Mouse (Mus musculus): ENCODE data around the gene Vmn1r58.
"Not testable (repeated sequence)": the region's sequence is repeated elsewhere in the genome, so short reads cannot be mapped to it uniquely, and the experiment has no call there.

Gene Vmn1r58

DNA sequence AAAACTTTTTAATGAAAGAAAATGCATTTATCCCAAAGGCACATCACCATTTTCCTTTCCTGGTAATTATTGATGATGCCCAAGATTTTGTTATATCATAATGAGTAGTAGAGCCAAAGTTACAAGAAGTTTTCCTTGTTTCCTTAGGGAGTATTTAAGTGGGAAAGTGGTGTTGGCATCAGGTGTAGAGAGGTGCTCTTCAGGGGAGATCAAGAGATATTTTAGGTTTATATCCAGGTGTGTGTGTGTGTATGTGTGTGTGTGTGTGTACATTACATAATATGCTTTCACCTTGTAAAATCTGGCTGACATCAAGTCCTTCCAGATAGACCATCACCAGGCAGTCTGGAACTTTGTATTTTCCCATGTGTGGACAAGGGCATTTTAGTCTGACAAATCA, at the start of gene Vmn1r58:
Vmn1r58 (minus strand) TSS at position 101 of the 400 bp plus-strand sequence.
- in situ Hi-C loops (cut with MboI, MseI), result not testable (repeated sequence)

DNA sequence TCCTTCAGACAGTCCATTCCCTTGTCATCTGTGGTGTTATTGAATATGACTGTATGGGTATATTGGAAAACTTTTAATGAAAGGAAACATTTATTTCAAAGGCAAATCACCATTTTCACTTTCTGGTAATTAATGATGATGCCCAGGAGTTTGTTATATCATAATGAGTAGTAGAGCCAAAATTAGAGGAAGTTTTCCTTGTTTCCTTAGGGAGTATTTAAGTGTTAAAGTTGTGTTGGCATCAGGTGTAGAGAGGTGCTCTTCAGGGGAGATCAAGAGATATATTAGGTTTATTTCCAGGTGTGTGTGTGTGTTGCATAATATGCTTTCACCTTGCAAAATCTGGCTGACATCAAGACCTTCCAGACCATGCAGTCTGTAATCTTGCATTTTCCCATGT, 43.5 kb upstream of the Vmn1r58 start, which contains the start of gene Vmn1r59:
Vmn1r59 (minus strand) TSS at position 101 of the 400 bp plus-strand sequence.
- in situ Hi-C loops (cut with MboI, MseI), result no loop called here

DNA sequence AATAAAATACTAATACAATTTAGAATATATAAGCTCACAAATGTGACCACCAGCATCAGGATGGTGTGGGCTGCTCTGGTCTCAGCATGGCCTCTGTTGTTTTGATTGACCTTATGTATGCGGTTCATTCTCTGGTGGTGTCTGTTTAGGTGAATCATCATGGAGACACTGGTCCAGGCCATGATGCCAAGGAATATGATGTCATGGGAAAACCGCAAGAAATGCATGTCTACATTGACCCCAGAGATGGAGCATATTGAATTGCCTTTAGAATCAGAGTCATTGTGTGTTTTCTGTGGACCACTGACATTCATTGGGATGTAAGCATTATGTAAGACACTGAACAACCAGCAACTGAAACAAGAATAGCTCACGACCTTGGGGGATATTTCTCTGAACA, 40.8 kb upstream of the Vmn1r58 start:
- in situ Hi-C loops (cut with MboI, MseI), result not testable (repeated sequence)

DNA sequence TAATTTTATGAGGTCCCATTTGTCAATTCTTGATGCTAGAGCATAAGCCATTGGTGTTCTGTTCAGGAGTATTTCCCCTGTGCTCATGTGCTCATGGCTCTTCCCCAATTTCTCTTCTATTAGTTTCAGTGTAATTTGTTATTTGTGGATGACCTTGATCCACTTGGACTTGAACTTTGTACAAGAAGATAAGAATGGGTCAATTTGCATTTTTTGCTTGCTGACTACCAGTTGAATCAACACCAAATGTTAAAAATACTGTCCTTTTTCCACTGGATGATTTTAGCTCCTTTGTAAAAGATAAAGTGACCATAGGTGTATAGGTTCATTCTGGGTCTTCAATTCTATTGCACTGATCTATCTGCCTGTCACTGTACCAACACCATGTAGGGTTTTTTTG, 35.4 kb upstream of the Vmn1r58 start:
- in situ Hi-C loops (cut with MboI, MseI), result no loop called here

DNA sequence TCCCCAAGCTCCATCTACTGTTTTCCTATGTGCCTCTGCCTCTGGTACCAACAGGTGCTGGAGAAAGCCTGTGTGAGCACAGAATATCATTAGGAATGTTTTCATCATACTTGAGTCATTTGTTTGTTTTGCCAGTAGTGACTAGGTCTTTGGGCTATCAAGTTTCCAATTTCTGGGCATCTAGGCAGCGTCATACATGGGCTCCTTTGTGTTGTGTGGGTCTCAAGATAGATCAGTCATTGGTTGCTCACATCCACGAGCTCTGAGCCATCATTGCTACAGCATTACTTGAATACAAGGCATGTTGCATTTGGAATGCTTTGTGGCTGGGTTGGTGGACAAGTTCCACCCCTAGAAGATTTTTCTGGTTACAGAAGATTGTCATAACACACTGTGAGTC, 7.0 kb downstream of the Vmn1r58 start:
- in situ Hi-C loops (cut with MboI, MseI), result no loop called here

DNA sequence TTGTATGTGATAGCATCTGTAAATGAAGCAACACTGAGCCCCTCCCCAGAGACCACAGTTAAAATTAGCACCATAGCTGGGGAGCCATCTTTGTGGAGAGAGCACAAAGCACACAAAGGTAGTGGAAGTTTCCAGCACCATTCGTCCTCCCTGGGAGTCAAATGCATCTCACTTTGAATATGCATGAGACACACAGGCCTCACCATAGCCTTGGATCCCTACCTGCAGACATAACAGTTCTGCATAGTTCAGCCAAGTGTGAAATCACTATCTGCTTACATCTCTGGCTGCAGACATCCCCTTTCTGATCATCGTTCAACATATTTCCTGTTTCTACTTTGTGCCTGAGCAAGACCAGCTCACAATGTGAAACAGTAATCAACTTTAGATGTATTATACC, 46.5 kb downstream of the Vmn1r58 start:
- in situ Hi-C loops (cut with MboI, MseI), result no loop called here

DNA sequence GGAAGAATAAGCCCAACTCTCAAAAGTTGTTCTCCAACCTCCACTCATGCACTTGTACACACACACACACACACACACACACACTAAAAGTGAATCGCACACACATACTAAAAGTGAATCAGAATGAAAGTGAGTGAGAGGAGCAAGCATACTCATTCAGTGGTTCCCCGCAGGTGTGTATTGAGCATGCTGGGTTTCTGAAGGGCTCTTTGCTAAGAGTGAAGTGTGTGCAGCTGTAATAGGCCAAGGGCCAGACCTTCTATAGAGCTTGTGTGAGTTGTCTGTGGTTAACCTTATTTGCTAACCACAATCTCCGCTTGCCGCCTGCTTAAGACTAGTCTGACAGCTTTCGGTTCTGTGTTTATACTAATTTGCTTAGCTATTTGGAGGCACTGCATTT, 49.6 kb downstream of the Vmn1r58 start:
- in situ Hi-C loops (cut with MboI, MseI), result no loop called here
